Mouse (Mus musculus): ENCODE measurements around the gene Fam172a.

Fam172a gene

DNA sequence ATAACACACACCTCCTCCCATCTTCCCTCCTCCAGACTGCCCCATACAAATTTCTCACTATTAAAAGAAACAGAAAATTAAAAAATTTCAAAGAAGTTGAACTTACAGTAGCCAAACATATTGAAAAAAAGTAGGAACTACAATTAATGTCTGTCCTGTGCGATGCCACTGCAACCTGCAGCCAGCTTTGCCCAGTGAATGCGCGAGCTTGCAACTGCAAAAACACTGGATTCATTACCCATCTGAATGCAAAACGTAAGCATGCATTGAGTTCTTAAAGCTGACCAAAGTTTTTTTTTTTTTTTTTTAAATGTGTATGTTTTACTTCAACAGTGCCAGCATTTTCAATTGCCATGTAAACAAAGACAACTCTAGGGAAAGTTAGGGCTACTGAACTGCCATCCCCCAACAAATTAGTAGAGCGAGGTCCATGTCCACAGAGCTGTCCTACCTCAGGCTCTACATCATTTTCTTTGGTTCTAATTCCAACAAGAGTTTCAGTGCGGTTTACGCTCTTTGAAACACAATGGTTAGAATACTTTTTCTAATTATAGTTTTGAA is 494.5 kb downstream of the Fam172a start:
- ATAC-seq (ENCODE audit: insufficient number of reproducible peaks, low FRiP score, low TSS enrichment), result no peak

DNA sequence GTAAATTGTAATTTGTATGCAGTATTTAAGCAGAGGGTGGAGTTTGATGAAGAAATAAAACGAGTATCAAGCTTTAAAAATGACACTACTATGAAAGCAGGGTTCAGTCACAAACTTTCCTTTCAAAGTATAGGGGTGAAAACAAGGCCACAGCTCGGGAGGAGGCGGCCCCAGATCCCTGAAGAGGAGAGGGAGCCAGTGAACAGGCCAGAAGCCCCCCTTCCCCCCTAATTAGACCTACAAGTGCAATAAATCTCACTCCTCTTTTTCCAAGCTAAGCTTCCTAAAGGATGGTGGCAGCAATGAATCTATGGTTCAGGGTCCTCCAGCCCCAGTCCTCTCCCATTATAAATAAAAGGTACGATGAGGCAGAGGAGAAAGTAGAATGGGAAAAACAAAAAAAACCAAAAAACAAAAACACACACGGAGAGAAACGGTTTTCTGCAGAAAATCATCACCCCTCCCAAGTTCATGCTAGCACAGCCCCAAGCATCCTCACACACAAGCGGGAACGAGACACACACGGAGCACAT is 495.5 kb downstream of the Fam172a start:
- ATAC-seq (ENCODE audit: insufficient number of reproducible peaks, low FRiP score, low TSS enrichment), result no peak

- ATAC-seq (ENCODE audit: insufficient number of reproducible peaks, low FRiP score, low TSS enrichment), result no peak
Observed at GRCm38 (mm10) chr13:78197819-78198390, 496.1 kb downstream of the Fam172a start.

GRCm38 (mm10) chr13:78198391-78198870 is 496.6 kb downstream of the Fam172a start:
- ATAC-seq (ENCODE audit: insufficient number of reproducible peaks, low FRiP score, low TSS enrichment), result no peak

- no peak for ATAC-seq (ENCODE audit: insufficient number of reproducible peaks, low FRiP score, low TSS enrichment)
Observed at GRCm38 (mm10) chr13:78198871-78199641, 497.2 kb downstream of the Fam172a start.

DNA sequence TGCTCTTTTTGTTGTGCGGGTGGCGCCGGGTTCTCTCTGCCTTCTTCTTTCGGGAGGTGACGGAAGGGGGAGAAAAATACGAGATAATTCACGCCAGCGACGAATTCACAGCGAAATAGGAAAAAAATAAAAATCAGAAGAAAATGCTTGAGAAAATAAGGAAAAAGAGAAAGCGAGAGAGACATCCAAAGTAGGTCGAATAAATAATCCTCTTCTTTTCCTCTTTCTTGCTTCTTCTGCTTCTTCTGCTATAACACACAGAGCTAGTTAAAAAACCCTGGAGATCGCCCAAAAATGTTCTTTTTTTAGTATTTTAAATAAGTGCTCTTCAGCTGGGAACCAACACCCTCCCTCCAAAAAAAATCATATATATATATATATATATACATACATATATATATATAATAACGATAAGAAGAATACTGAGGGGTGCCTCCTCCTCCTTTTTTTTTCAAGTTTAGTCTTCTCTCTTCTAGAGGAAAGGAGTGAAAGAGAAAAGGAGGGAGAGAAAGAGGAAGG is 497.9 kb downstream of the Fam172a start, which contains the start of gene Nr2f1:
Nr2f1 (minus strand) TSS at position 116 of the 519 bp plus-strand sequence.
- no peak for ATAC-seq (ENCODE audit: insufficient number of reproducible peaks, low FRiP score, low TSS enrichment)

DNA sequence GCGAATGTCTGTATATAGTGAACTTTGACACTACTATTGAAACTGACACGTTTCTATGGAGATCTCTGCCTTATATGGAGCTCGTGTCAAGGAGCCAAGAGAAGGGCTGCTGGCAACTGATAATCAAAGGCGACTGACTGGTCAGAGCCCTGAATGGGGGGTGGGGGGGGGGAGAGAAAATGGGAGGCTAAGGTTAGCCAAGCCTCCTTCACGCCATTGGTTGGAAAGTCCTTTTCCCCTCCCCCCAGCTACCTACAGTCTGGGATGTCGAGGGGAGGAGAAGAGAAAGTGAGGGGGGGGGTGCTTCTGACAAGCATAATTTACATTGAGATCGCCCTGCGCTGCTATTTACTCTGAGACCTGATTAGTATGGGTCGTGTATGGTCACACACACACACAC is 498.6 kb downstream of the Fam172a start:
- peak; percentile 23 for ATAC-seq (ENCODE audit: insufficient number of reproducible peaks, low FRiP score, low TSS enrichment)

GRCm38 (mm10) chr13:78200991-78201870 is 499.4 kb downstream of the Fam172a start:
- peak; percentile 57 for ATAC-seq (ENCODE audit: insufficient number of reproducible peaks, low FRiP score, low TSS enrichment)

- peak; percentile 22; the same call in 1 of the 2 replicates for ATAC-seq (ENCODE audit: insufficient number of reproducible peaks, low FRiP score, low TSS enrichment)
Observed at GRCm38 (mm10) chr13:78201871-78202565, 500.2 kb downstream of the Fam172a start.

- ATAC-seq (ENCODE audit: insufficient number of reproducible peaks, low FRiP score, low TSS enrichment), result peak; percentile 5; the same call in 1 of the 2 replicates
Observed at GRCm38 (mm10) chr13:78202574-78203347, 500.9 kb downstream of the Fam172a start.

DNA sequence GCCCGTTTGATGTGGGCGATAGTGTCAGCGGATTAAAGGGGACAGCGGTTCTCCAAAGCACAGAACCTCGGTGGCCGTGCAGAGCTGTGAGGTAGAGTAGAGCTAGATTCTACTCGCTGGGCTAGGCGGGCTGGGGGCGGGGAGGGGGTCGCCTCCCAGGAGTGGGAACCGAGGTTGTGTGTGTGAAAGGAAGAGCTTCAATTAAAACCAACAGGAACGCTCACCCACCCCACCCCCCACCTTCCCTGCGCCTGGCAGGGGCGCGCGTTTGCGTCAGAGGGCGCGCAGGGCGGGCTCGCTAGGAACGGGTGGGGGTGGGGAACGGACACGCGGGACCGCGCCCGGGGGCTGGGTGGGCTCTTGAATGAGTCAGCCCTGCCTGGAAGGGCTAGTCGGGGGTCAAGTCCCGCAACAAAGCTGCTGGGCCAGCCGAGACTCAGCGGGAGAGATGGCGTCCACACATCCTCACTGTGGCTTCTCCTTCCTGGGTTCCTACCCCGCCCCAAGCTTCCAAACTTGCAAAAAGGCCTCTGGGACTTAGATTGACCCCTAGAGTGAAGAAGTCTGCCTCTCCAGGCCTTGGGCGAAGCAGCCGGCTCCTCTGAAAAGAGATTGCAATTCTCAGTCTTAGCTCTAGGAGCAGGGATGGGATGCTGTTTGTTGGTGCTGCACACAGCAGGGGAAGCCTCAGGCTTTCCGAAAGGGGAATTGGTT is 501.7 kb downstream of the Fam172a start:
- ATAC-seq (ENCODE audit: insufficient number of reproducible peaks, low FRiP score, low TSS enrichment), result peak; percentile 29

DNA sequence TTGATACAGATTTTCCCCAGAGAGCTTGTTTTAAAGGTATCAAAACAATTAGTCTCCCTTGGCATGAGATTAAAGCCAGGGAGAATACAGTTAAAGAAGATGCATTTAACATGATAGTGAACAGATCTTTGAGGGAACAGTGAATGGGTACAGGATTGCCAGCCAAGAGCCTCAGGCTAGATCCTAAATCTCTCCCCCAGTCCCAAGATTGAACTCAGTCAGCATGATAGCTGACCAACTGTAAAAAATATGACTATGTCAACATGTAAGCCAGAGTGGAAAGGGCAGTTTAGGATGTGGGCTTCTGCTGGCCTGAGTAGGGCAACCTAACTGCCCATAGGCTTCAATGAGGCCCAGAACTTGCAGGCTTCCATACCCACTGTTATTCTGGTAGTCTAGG is 503.6 kb downstream of the Fam172a start:
- ATAC-seq (ENCODE audit: insufficient number of reproducible peaks, low FRiP score, low TSS enrichment), result no peak

- ATAC-seq (ENCODE audit: insufficient number of reproducible peaks, low FRiP score, low TSS enrichment), result no peak
Observed at GRCm38 (mm10) chr13:78206891-78207430, 505.1 kb downstream of the Fam172a start.

GRCm38 (mm10) chr13:78207796-78208645 is 506.2 kb downstream of the Fam172a start:
- no peak for ATAC-seq (ENCODE audit: insufficient number of reproducible peaks, low FRiP score, low TSS enrichment)

DNA sequence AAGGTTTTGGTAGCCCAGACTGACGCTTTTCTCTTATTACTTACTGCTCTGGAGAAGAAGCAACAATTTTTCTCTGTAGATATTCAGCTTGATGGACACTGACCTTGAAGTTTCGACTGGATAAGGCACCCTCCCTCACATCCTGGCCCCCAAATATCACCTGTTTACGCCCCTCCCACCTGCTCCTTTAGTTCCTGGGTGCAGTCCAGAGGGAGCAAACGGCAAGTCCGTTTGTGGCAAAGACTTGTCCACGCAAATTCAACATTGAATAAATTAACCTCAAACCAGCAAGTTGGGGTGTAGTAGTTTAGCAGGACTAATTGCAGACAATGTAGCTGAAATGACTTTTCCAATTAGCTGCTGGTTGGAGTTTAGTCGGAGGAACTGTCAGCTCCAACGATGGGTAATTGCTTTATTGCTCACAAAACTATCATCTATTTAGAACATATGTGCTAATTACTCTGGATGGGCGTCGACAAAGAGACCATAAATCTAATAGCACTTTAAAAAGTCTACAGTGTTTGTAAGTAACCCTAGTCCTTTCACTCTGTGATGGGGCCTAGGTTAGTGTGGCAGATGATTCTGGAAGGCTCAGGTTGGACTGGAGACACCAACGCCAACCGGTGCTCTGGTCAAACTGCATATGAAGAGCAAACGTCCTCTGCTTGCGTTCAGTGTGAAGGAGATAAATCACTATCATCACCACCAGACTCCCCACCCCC is 507.0 kb downstream of the Fam172a start:
- no peak for ATAC-seq (ENCODE audit: insufficient number of reproducible peaks, low FRiP score, low TSS enrichment)

DNA sequence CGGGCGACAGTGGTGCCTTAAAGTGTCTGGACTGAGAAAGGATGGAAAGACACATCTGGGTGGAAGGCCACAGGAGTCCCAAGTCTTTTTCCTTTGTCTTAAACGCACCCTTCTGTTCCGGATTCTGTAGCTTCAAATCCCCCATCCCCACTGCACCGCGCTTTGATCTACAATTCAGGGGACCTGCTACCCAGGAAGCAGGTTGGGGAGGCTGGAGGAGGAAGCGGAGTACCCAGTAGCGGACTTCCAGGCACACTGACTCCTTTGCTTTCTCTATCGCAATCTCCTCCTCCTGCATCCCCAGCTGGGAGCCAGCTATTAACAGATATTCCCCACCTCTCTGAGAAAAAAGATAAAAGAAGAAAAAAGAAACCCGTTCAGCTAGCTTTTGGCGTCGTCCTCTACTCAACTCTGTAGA is 507.8 kb downstream of the Fam172a start:
- peak; percentile 11; the same call in 1 of the 2 replicates for ATAC-seq (ENCODE audit: insufficient number of reproducible peaks, low FRiP score, low TSS enrichment)
